Mouse (Mus musculus) CH12.LX (cell line): ENCODE data around the gene Pkn1. TPM values are rescaled to one million over a fixed set of nuclear protein-coding genes. Genes with fewer than 3 reads are reported as not detected.

Experiments used
- DNase-seq: peaks from one replicate; pipeline ENCODE4 v3.0.0-alpha.2; 2013; ENCODE audit errors: extremely low read depth
- H3K27ac ChIP-seq: 2 replicates; pipeline ENCODE4 v1.5.1; 2012; ENCODE audit warnings: low read depth, mild to moderate bottlenecking, control low read depth, moderate library complexity; ENCODE audit not compliant: insufficient read depth
- H3K27me3 ChIP-seq: replicated peaks from 2 replicates; pipeline ENCODE3; 2012; ENCODE audit warnings: inconsistent platforms
- H3K36me3 ChIP-seq, 2 experiments: replicated peaks in 1 of 2; 2 replicates each; pipeline versions ENCODE3 to v1.6.1; 2012; ENCODE audit warnings: inconsistent platforms in 1 of 2, low read length in 1 of 2, mild to moderate bottlenecking in 1 of 2, mixed read lengths in 1 of 2, moderate library complexity in 1 of 2; ENCODE audit not compliant: control insufficient read depth in 1 of 2, insufficient read depth in 1 of 2
- H3K4me1 ChIP-seq, 2 experiments: 2 replicates each; pipeline ENCODE4 v1.6.1; 2012; ENCODE audit warnings: inconsistent platforms in 1 of 2, moderate library complexity in 1 of 2; ENCODE audit not compliant: insufficient read depth in 2 of 2, control insufficient read depth in 1 of 2
- H3K4me2 ChIP-seq: 2 replicates; pipeline ENCODE4 v1.6.1; 2012; ENCODE audit warnings: low read depth, mild to moderate bottlenecking, control low read depth; ENCODE audit not compliant: poor library complexity, insufficient read depth, severe bottlenecking
- H3K4me3 ChIP-seq, 3 experiments: fragments of 150-350 bp in 1 of 3; sonication (generic) in 1 of 3; replicated peaks in 1 of 3; 2 replicates each; pipeline versions ENCODE3 to v1.5.1; 2011 to 2012; ENCODE audit warnings: low read depth in 2 of 3, low read length in 2 of 3, mild to moderate bottlenecking in 2 of 3, moderate library complexity in 2 of 3, control low read depth in 1 of 3, improper control_type of control experiment in 1 of 3, inconsistent platforms in 1 of 3, mixed read lengths in 1 of 3; ENCODE audit not compliant: poor library complexity in 1 of 3
- H3K79me2 ChIP-seq: replicated peaks from 2 replicates; pipeline ENCODE4 v1.6.1; 2012; ENCODE audit warnings: mild to moderate bottlenecking, moderate library complexity; ENCODE audit not compliant: control insufficient read depth, poor library complexity, insufficient read depth, severe bottlenecking; ENCODE audit errors: extremely low read depth
- H3K9ac ChIP-seq: 2 replicates; pipeline ENCODE4 v1.6.1; 2012; ENCODE audit warnings: low read depth, mild to moderate bottlenecking, control low read depth, moderate library complexity; ENCODE audit not compliant: insufficient read depth
- H3K9me3 ChIP-seq: replicated peaks from 2 replicates; pipeline ENCODE3; 2012; ENCODE audit warnings: low read length, inconsistent platforms, mixed read lengths
- BHLHE40 ChIP-seq: IDR thresholded peaks from 2 replicates; pipeline ENCODE4 v1.6.1; 2011; ENCODE audit warnings: mild to moderate bottlenecking, low read depth, low read length, improper control_type of control experiment
- CHD1 ChIP-seq: IDR thresholded peaks from 2 replicates; pipeline ENCODE4 v1.6.1; 2012; ENCODE audit warnings: low read depth, low read length, improper control_type of control experiment, inconsistent platforms
- E2F4 ChIP-seq: IDR thresholded peaks from 2 replicates; pipeline ENCODE4 v1.6.1; 2011; ENCODE audit warnings: low read depth, low read length, improper control_type of control experiment; ENCODE audit not compliant: insufficient replicate concordance
- ETS1 ChIP-seq: conservative IDR thresholded peaks from 2 replicates; pipeline ENCODE4 v1.6.1; 2012; ENCODE audit warnings: low read depth, mild to moderate bottlenecking, inconsistent platforms, low read length, improper control_type of control experiment, moderate library complexity
- HCFC1 ChIP-seq: IDR thresholded peaks from 2 replicates; pipeline ENCODE4 v1.6.1; 2012; ENCODE audit warnings: low read depth, mild to moderate bottlenecking, inconsistent platforms, low read length, improper control_type of control experiment
- JUN ChIP-seq: IDR thresholded peaks from 2 replicates; pipeline ENCODE4 v1.6.1; 2011; ENCODE audit warnings: low read depth, mild to moderate bottlenecking, low read length, improper control_type of control experiment, moderate library complexity; ENCODE audit not compliant: insufficient read depth
- MAFK ChIP-seq: IDR thresholded peaks from 2 replicates; pipeline ENCODE4 v1.6.1; 2011; ENCODE audit warnings: low read length, improper control_type of control experiment; ENCODE audit not compliant: insufficient replicate concordance
- MAZ ChIP-seq: IDR thresholded peaks from 2 replicates; pipeline ENCODE4 v1.6.1; 2012; ENCODE audit warnings: low read depth, mild to moderate bottlenecking, inconsistent platforms, low read length, improper control_type of control experiment, moderate library complexity
- MEF2A ChIP-seq: IDR thresholded peaks from 2 replicates; pipeline ENCODE4 v1.6.1; 2014; ENCODE audit warnings: low read depth, mild to moderate bottlenecking, inconsistent platforms, low read length, improper control_type of control experiment, borderline replicate concordance
- MXI1 ChIP-seq: IDR thresholded peaks from 2 replicates; pipeline ENCODE4 v1.6.1; 2011; ENCODE audit warnings: mild to moderate bottlenecking, low read depth, low read length, improper control_type of control experiment
- MYC ChIP-seq: IDR thresholded peaks from 2 replicates; pipeline ENCODE4 v1.6.1; 2011; ENCODE audit warnings: low read depth, mild to moderate bottlenecking, improper control_type of control experiment, low read length
- NRF1 ChIP-seq: IDR thresholded peaks from 2 replicates; pipeline ENCODE4 v1.6.1; 2014; ENCODE audit warnings: low read depth, mild to moderate bottlenecking, inconsistent platforms, low read length, improper control_type of control experiment, moderate library complexity
- POLR2A ChIP-seq: IDR thresholded peaks from 2 replicates; pipeline ENCODE4 v1.6.1; 2011; ENCODE audit warnings: low read depth, mild to moderate bottlenecking, improper control_type of control experiment, low read length
- POLR2AphosphoS2 ChIP-seq: IDR thresholded peaks from 2 replicates; pipeline ENCODE4 v1.6.1; 2011; ENCODE audit warnings: low read depth, low read length, improper control_type of control experiment
- SIN3A ChIP-seq: IDR thresholded peaks from 2 replicates; pipeline ENCODE4 v1.6.1; 2012; ENCODE audit warnings: low read length, improper control_type of control experiment, inconsistent platforms
- SMC3 ChIP-seq: IDR thresholded peaks from 2 replicates; pipeline ENCODE4 v1.6.1; 2011; ENCODE audit warnings: low read depth, low read length, improper control_type of control experiment
- USF1 ChIP-seq: IDR thresholded peaks from 2 replicates; pipeline ENCODE4 v1.6.1; 2014; ENCODE audit warnings: low read depth, mild to moderate bottlenecking, inconsistent platforms, low read length, improper control_type of control experiment
- USF2 ChIP-seq: conservative IDR thresholded peaks from 2 replicates; pipeline ENCODE4 v1.6.1; 2011; ENCODE audit warnings: low read depth, low read length, improper control_type of control experiment
- ZNF384 ChIP-seq: IDR thresholded peaks from 2 replicates; pipeline ENCODE4 v1.6.1; 2012; ENCODE audit warnings: low read depth, low read length, improper control_type of control experiment, inconsistent platforms
- dilution Hi-C: fragments of 300-500 bp; cut with MboI; formaldehyde crosslinking; loops from 2 replicates; pipeline ENCODE4 v1.14.3; 2020; ENCODE audit warnings: low sequenced_read_pairs; ENCODE audit not compliant: extremely low pct_unique_long_range_greater_than_20kb, extremely low pct_ligation_motif_present
- in situ Hi-C: fragments of 300-500 bp; cut with MboI; formaldehyde crosslinking; loops from 3 replicates; pipeline ENCODE4 v1.14.3; 2019; ENCODE audit warnings: low sequenced_read_pairs, low pct_ligation_motif_present, low pct_unique_long_range_greater_than_20kb, mixed read lengths
- polyA plus RNA-seq: library from polyadenylated mRNA; unstranded; fragments of >175 nt; gene quantifications from 2 replicates; pipeline ENCODE4 v1.2.1, GENCODE M21; 2012; ENCODE audit warnings: low read depth; ENCODE audit not compliant: insufficient read length
- total RNA-seq, 2 experiments: library from RNA; depleted of rRNA; stranded (reverse); fragments of 300-350 nt in 1 of 2; fragments of >200 nt in 1 of 2; gene quantifications; 2 replicates each; pipeline ENCODE4 v1.2.3; 2012 to 2014

Pkn1 gene
- total and polyA plus RNA-seq, 3 experiments = 33.5 to 58.8 (median 47.8) TPM

- in situ Hi-C loops = no loop called here
- H3K79me2 ChIP-seq = no peaks in the 10 kb centered on the region
- H3K27ac ChIP-seq = no peak overlapping the region
- no peak overlapping the region for H3K4me2 ChIP-seq
- DNase-seq = no peak
- dilution Hi-C loops = no loop called here
- H3K27me3 ChIP-seq = no peaks in the 10 kb centered on the region
- no peak for TF ChIP-seq SMC3
- no peak for TF ChIP-seq USF2
- TF ChIP-seq POLR2AphosphoS2 = no peak
- no peak for TF ChIP-seq MEF2A
- TF ChIP-seq MXI1 = no peak
- no peak for TF ChIP-seq E2F4
- TF ChIP-seq POLR2A = no peak
- TF ChIP-seq MYC = no peak
- no peak for TF ChIP-seq NRF1
- no peak for TF ChIP-seq MAFK
- TF ChIP-seq JUN = no peak
- TF ChIP-seq USF1 = no peak
- no peak for TF ChIP-seq BHLHE40
- no peak for TF ChIP-seq HCFC1
- TF ChIP-seq SIN3A = no peak
- no peak for TF ChIP-seq ZNF384
- TF ChIP-seq MAZ = no peak
- TF ChIP-seq CHD1 = no peak
- no peak overlapping the region for H3K4me3 ChIP-seq
- H3K36me3 ChIP-seq = peaks cover 0 to 9% of the 10 kb centered on the region in 2 experiments
- H3K4me1 ChIP-seq = peaks cover 2 to 35% of the 10 kb centered on the region in 2 experiments; a peak in 3 of 4 replicates
- peaks cover 14% of the 10 kb centered on the region for H3K9me3 ChIP-seq
- no peak overlapping the region for H3K9ac ChIP-seq
These were observed 44.3 kb downstream of the Pkn1 start for GRCm38 (mm10) chr8:83654725-83655124.

DNA sequence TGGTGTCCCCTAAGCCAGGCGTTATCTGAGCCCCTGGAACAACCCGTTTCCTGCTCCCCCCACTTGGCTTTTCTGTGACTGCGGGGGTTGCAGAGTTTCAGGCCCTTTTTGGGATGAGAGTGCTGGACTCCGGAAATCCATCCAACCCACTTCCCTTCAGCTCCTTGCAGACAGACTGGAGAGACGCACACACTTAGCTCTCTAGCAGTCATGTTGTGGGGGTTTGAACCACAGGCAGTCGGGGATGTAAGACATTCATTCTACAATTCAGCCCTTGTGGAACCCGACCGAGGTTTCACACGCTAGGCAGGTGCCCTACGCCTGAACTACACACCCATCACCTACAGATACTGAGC lies 45.3 kb downstream of the Pkn1 start:
- dilution Hi-C loops (no loop called here), in situ Hi-C loops (no loop called here)
- peaks cover 18% of the 10 kb centered on the region for H3K9me3 ChIP-seq

More for the DNA sequence above, 45.3 kb downstream of the Pkn1 start:
- Histone ChIP-seq H3K36me3 (peaks cover 0 to 9% of the 10 kb centered on the region in 2 experiments), H3K27ac (no peak overlapping the region), H3K4me1 (peaks cover 2 to 35% of the 10 kb centered on the region in 2 experiments; a peak in 3 of 4 replicates), H3K9ac (peak overlapping the region; percentile 91; the same call in 1 of the 2 replicates), H3K27me3 (peaks cover 2% of the 10 kb centered on the region), H3K79me2 (no peaks in the 10 kb centered on the region), H3K4me3 (peak overlapping the region in 1 of 3 experiments; percentile 84), H3K4me2 (peak overlapping the region; percentile 92; the same call in 1 of the 2 replicates)
- TF ChIP-seq ETS1 = no peak
- no peak for DNase-seq
